In genomic region chr17:24008105-24008504, GRCm38 (mm10) we compare ENCODE assay signal across 26 mouse cellular contexts. TPM values are rescaled to one million over a fixed set of nuclear protein-coding genes. Genes with fewer than 3 reads are reported as not detected.
DNase-seq lines count a peak whose midpoint lies in the region; ATAC-seq and TF ChIP-seq lines count a peak whose summit lies in the region.
"Had no signal": no experiment of that assay in that cellular context is flagged by ENCODE, and none has a peak within 500 bp of the region (broad histone marks: within the 10 kb centered on the region; RNA-seq: fewer than 3 reads in every experiment).

No protein-coding gene starts in this region.

- no peak overlapping the region for H3K4me2 ChIP-seq in hindbrain, postnatal 0 days (ENCODE audit: low read depth, low read length)
- H3K4me2 ChIP-seq: embryonic facial prominence, embryonic 12.5 days; forebrain, embryonic 12.5 days had no signal

- no peaks in the 10 kb centered on the region for H3K36me3 ChIP-seq in macrophage (ENCODE audit: inconsistent target)
- H3K36me3 ChIP-seq in hindbrain, postnatal 0 days (ENCODE audit: insufficient read depth, low read length): no peaks in the 10 kb centered on the region
- H3K36me3 ChIP-seq: embryonic facial prominence, embryonic 10.5 days; embryonic facial prominence, embryonic 12.5 days; forebrain, embryonic 10.5 days; forebrain, embryonic 12.5 days had no signal

- no peak for TF ChIP-seq CTCF in bone marrow macrophage, adult 2 months (IDR thresholded peaks at IDR 0.05; ENCODE audit: low read depth, low read length)
- no peak for TF ChIP-seq CTCF in hindbrain, postnatal 0 days (IDR thresholded peaks at IDR 0.05; ENCODE audit: low read depth)

- H3K9me3 ChIP-seq in hindbrain, postnatal 0 days (ENCODE audit: low read length): no peaks in the 10 kb centered on the region
- H3K9me3 ChIP-seq: embryonic facial prominence, embryonic 10.5 days; embryonic facial prominence, embryonic 12.5 days; forebrain, embryonic 10.5 days; forebrain, embryonic 12.5 days had no signal

- no peak overlapping the region for H3K9ac ChIP-seq in hindbrain, postnatal 0 days (replicated peaks; ENCODE audit: low read length)
- H3K9ac ChIP-seq: embryonic facial prominence, embryonic 12.5 days; forebrain, embryonic 12.5 days had no signal

- 97% methylated on average over 3 of the region's 4 CpGs for WGBS in macrophage (ENCODE audit: missing documents)
- 77% methylated on average over 4 of the region's 4 CpGs for WGBS in hindbrain, postnatal 0 days

- no peak for ATAC-seq in hindbrain, postnatal 0 days
- ATAC-seq: forebrain, embryonic 14.5 days; forebrain, embryonic 16.5 days had no signal

- peak; percentile 57 for DNase-seq in fat pad, adult 2 months (ENCODE audit: extremely low read depth, low read depth, low spot score)
- no peak for DNase-seq in right cerebral cortex, adult 2 months (ENCODE audit: low spot score in 2 of 2)
- no peak for DNase-seq in left cerebral cortex, adult 9 months (ENCODE audit: low spot score in 2 of 2)
- DNase-seq in hindbrain, postnatal 0 days (ENCODE audit: low spot score): no peak
- DNase-seq: cerebellum, adult 11-12 months; cerebellum, adult 2 months; cerebellum, adult 9-10 months; cerebellum, postnatal 10 days; cerebellum, postnatal 25 days had no signal

- no peaks in the 10 kb centered on the region for H3K27me3 ChIP-seq in hindbrain, postnatal 0 days (ENCODE audit: insufficient read depth, low read length)
- H3K27me3 ChIP-seq: embryonic facial prominence, embryonic 12.5 days; forebrain, embryonic 12.5 days had no signal

- no peaks in the 10 kb centered on the region for H3K79me2 ChIP-seq in macrophage (ENCODE audit: inconsistent target)

- H3K27ac ChIP-seq in bone marrow macrophage, adult 2 months (ENCODE audit: insufficient read depth, low read depth, low read length): peak overlapping the region; percentile 97
- H3K27ac ChIP-seq in macrophage: peak overlapping the region; percentile 97
- H3K27ac ChIP-seq in hindbrain, postnatal 0 days: no peak overlapping the region
- H3K27ac ChIP-seq: embryonic facial prominence, embryonic 10.5 days; embryonic facial prominence, embryonic 12.5 days; forebrain, embryonic 10.5 days; forebrain, embryonic 12.5 days had no signal

- H3K4me1 ChIP-seq in bone marrow macrophage, adult 2 months (ENCODE audit: control insufficient read depth, insufficient read depth, low read length): peaks cover 33% of the 10 kb centered on the region
- no peaks in the 10 kb centered on the region for H3K4me1 ChIP-seq in hindbrain, postnatal 0 days (ENCODE audit: insufficient read depth, low read length)
- H3K4me1 ChIP-seq: embryonic facial prominence, embryonic 10.5 days; embryonic facial prominence, embryonic 12.5 days; forebrain, embryonic 10.5 days; forebrain, embryonic 12.5 days had no signal

- no peak for TF ChIP-seq POLR2A in bone marrow macrophage, adult 2 months (IDR thresholded peaks at IDR 0.05; ENCODE audit: borderline replicate concordance, low read depth, low read length)

- no peak overlapping the region for H3K4me3 ChIP-seq in bone marrow macrophage, adult 2 months (ENCODE audit: insufficient read depth, low read length)
- no peak overlapping the region for H3K4me3 ChIP-seq in macrophage (ENCODE audit: inconsistent target)
- no peak overlapping the region for H3K4me3 ChIP-seq in hindbrain, postnatal 0 days (ENCODE audit: low read length)
- H3K4me3 ChIP-seq: embryonic facial prominence, embryonic 10.5 days; embryonic facial prominence, embryonic 12.5 days; forebrain, embryonic 10.5 days; forebrain, embryonic 12.5 days had no signal

RNA-seq across cellular contexts. Expression of gene Prss22, which starts 10.2 kb away (rescaled TPM):
- not detected in 2 replicates for polyA plus RNA-seq in bone marrow macrophage, adult 2 months (2012; ENCODE audit: insufficient read depth, insufficient read length, missing spikeins)
- not detected for total RNA-seq in macrophage (2018; cell fraction: chromatin; rRNA removed)
- not detected for total RNA-seq in macrophage (2018; cell fraction: cytosol; rRNA removed)
- under 1 TPM in 1 of 26 experiments, not detected in 25; 0.48 TPM for total RNA-seq in macrophage (2018; cell fraction: nucleus; rRNA removed)
- polyA plus RNA-seq in macrophage (2018): not detected in 3 replicates
- total RNA-seq in hindbrain, postnatal 0 days (2014; rRNA removed): 0.42 TPM in 1 of 2 replicates, not detected in the other
- not detected in 2 replicates for polyA plus RNA-seq in hindbrain, postnatal 0 days (2015; fragmentation: Nextera tagmentation; extraction: Ambion mirVana)
- total RNA-seq: adrenal gland, adult 2 months; adrenal gland, postnatal 10 days; adrenal gland, postnatal 25 days; adrenal gland, postnatal 4 days; MEL had no signal
- polyA plus RNA-seq: adrenal gland, adult 2 months; cerebellum, adult 2 months; forebrain, embryonic 14.5 days; forebrain, embryonic 16.5 days had no signal

RNA-seq across cellular contexts. Expression of gene Prss30, which starts 27.7 kb away (rescaled TPM):
- 0.44 and 1.7 TPM in 2 replicates for polyA plus RNA-seq in bone marrow macrophage, adult 2 months (2012; ENCODE audit: insufficient read depth, insufficient read length, missing spikeins)
- not detected for total RNA-seq in macrophage (2018; cell fraction: chromatin; rRNA removed)
- under 1 TPM in 3 of 26 experiments, not detected in 23; 0.09 to 0.24 (median 0.12) TPM for total RNA-seq in macrophage (2018; cell fraction: cytosol; rRNA removed)
- under 1 TPM in 1 of 26 experiments, not detected in 25; 0.51 TPM for total RNA-seq in macrophage (2018; cell fraction: nucleus; rRNA removed)
- polyA plus RNA-seq in macrophage (2018): 0.19 to 0.33 TPM in 2 of 3 replicates, not detected in the other
- not detected in 2 replicates for total RNA-seq in hindbrain, postnatal 0 days (2014; rRNA removed)
- polyA plus RNA-seq in hindbrain, postnatal 0 days (2015; fragmentation: Nextera tagmentation; extraction: Ambion mirVana): not detected in 2 replicates
- total RNA-seq: adrenal gland, postnatal 4 days; ES-E14; MEL had no signal
- polyA plus RNA-seq: embryonic facial prominence, embryonic 10.5 days; embryonic facial prominence, embryonic 12.5 days; embryonic facial prominence, embryonic 14.5 days; forebrain, embryonic 10.5 days; forebrain, embryonic 12.5 days; forebrain, embryonic 14.5 days had no signal

RNA-seq across cellular contexts. Expression of gene Prss27, which starts 29.8 kb away (rescaled TPM):
- polyA plus RNA-seq in bone marrow macrophage, adult 2 months (2012; ENCODE audit: insufficient read depth, insufficient read length, missing spikeins): not detected in 2 replicates
- not detected for total RNA-seq in macrophage (2018; cell fraction: chromatin; rRNA removed)
- total RNA-seq in macrophage (2018; cell fraction: cytosol; rRNA removed): not detected
- total RNA-seq in macrophage (2018; cell fraction: nucleus; rRNA removed): under 1 TPM in 1 of 26 experiments, not detected in 25; 0.58 TPM
- polyA plus RNA-seq in macrophage (2018): not detected in 3 replicates
- not detected in 2 replicates for total RNA-seq in hindbrain, postnatal 0 days (2014; rRNA removed)
- polyA plus RNA-seq in hindbrain, postnatal 0 days (2015; fragmentation: Nextera tagmentation; extraction: Ambion mirVana): 0.14 TPM in 1 of 2 replicates, not detected in the other
- total RNA-seq: adrenal gland, postnatal 4 days; MEL had no signal
- polyA plus RNA-seq: cerebellum, adult 2 months; cortical plate, adult 2 months; forebrain, embryonic 14.5 days had no signal

RNA-seq across cellular contexts. Expression of gene Sbpl, which starts 53.0 kb away (rescaled TPM):
- polyA plus RNA-seq in bone marrow macrophage, adult 2 months (2012; ENCODE audit: insufficient read depth, insufficient read length, missing spikeins): not detected in 2 replicates
- not detected for total RNA-seq in macrophage (2018; cell fraction: chromatin; rRNA removed)
- total RNA-seq in macrophage (2018; cell fraction: cytosol; rRNA removed): not detected
- total RNA-seq in macrophage (2018; cell fraction: nucleus; rRNA removed): not detected
- not detected in 3 replicates for polyA plus RNA-seq in macrophage (2018)
- 1.4 TPM in 1 of 2 replicates, not detected in the other for total RNA-seq in hindbrain, postnatal 0 days (2014; rRNA removed)
- polyA plus RNA-seq in hindbrain, postnatal 0 days (2015; fragmentation: Nextera tagmentation; extraction: Ambion mirVana): not detected in 2 replicates
- total RNA-seq: adrenal gland, adult 2 months; adrenal gland, postnatal 10 days; adrenal gland, postnatal 25 days; adrenal gland, postnatal 4 days; ES-E14; MEL had no signal
- polyA plus RNA-seq: adrenal gland, adult 2 months; C2C12; cerebellum, adult 2 months; cortical plate, adult 2 months; embryonic facial prominence, embryonic 10.5 days; embryonic facial prominence, embryonic 12.5 days; embryonic facial prominence, embryonic 14.5 days; forebrain, embryonic 10.5 days; forebrain, embryonic 12.5 days; forebrain, embryonic 14.5 days; forebrain, embryonic 16.5 days had no signal
